Mouse (Mus musculus): ENCODE measurements around the gene Slc16a12. TPM values are rescaled to one million over a fixed set of nuclear protein-coding genes. Genes with fewer than 3 reads are reported as not detected.
A peak's percentile ranks its signal among the peaks of the same experiment; 100 is the strongest.

Slc16a12 gene
- polyA plus RNA-seq, 1 experiment from 2014 or later: 11.2 TPM

- WGBS: 28% methylated on average over 6 of the region's 6 CpGs
- Histone ChIP-seq H3K4me3 (no peak overlapping the region), H3K9ac (no peak overlapping the region), H3K4me2 (peak overlapping the region; percentile 22; the same call in 1 of the 2 replicates), H3K9me3 (replicated peaks) (no peaks in the 10 kb centered on the region), H3K27ac (no peak overlapping the region), H3K4me1 (replicated peaks) (peaks cover 6% of the 10 kb centered on the region), H3K36me3 (no peaks in the 10 kb centered on the region), H3K27me3 (no peaks in the 10 kb centered on the region)
- no peak for ATAC-seq (replicated peaks; ENCODE audit: insufficient number of reproducible peaks, insufficient read depth, low FRiP score, low read depth)
Measured at GRCm38 (mm10) chr19:34706261-34706660, 40.8 kb downstream of the Slc16a12 start.

GRCm38 (mm10) chr19:34705141-34705540, 41.9 kb downstream of the Slc16a12 start:
- WGBS: 96% methylated on average over 1 of the region's 1 CpGs
- no peak overlapping the region for H3K9ac ChIP-seq
- H3K27me3 ChIP-seq: no peaks in the 10 kb centered on the region
- H3K27ac ChIP-seq: no peak overlapping the region
- ATAC-seq (replicated peaks; ENCODE audit: insufficient number of reproducible peaks, insufficient read depth, low FRiP score, low read depth): no peak
- H3K4me3 ChIP-seq: no peak overlapping the region
- no peak overlapping the region for H3K4me2 ChIP-seq
- H3K36me3 ChIP-seq: no peaks in the 10 kb centered on the region
- H3K9me3 ChIP-seq (replicated peaks): no peaks in the 10 kb centered on the region
- H3K4me1 ChIP-seq (replicated peaks): peaks cover 6% of the 10 kb centered on the region

GRCm38 (mm10) chr19:34699300-34699699, 47.8 kb downstream of the Slc16a12 start:
- no peaks in the 10 kb centered on the region for H3K27me3 ChIP-seq
- H3K4me1 ChIP-seq (replicated peaks): no peaks in the 10 kb centered on the region
- no peaks in the 10 kb centered on the region for H3K36me3 ChIP-seq
- no peak overlapping the region for H3K9ac ChIP-seq
- H3K9me3 ChIP-seq (replicated peaks): no peaks in the 10 kb centered on the region
- H3K4me2 ChIP-seq: no peak overlapping the region
- 84% methylated on average over 2 of the region's 2 CpGs for WGBS
- no peak overlapping the region for H3K4me3 ChIP-seq
- ATAC-seq (replicated peaks; ENCODE audit: insufficient number of reproducible peaks, insufficient read depth, low FRiP score, low read depth): no peak
- no peak overlapping the region for H3K27ac ChIP-seq

GRCm38 (mm10) chr19:34698852-34699251, 48.2 kb downstream of the Slc16a12 start:
- Histone ChIP-seq H3K27ac (no peak overlapping the region), H3K9ac (no peak overlapping the region), H3K4me1 (replicated peaks) (no peaks in the 10 kb centered on the region), H3K4me3 (no peak overlapping the region), H3K36me3 (no peaks in the 10 kb centered on the region), H3K4me2 (no peak overlapping the region), H3K9me3 (replicated peaks) (no peaks in the 10 kb centered on the region), H3K27me3 (no peaks in the 10 kb centered on the region)
- 47% methylated on average over 1 of the region's 1 CpGs for WGBS
- no peak for ATAC-seq (replicated peaks; ENCODE audit: insufficient number of reproducible peaks, insufficient read depth, low FRiP score, low read depth)

GRCm38 (mm10) chr19:34698432-34698831, 48.7 kb downstream of the Slc16a12 start:
- WGBS: 79% methylated on average over 3 of the region's 3 CpGs
- Histone ChIP-seq H3K36me3 (no peaks in the 10 kb centered on the region), H3K9me3 (replicated peaks) (no peaks in the 10 kb centered on the region), H3K4me2 (no peak overlapping the region), H3K9ac (no peak overlapping the region), H3K27me3 (no peaks in the 10 kb centered on the region), H3K4me1 (replicated peaks) (no peaks in the 10 kb centered on the region), H3K4me3 (no peak overlapping the region), H3K27ac (no peak overlapping the region)
- no peak for ATAC-seq (replicated peaks; ENCODE audit: insufficient number of reproducible peaks, insufficient read depth, low FRiP score, low read depth)

GRCm38 (mm10) chr19:34697461-34697860, 49.6 kb downstream of the Slc16a12 start:
- Histone ChIP-seq H3K36me3 (no peaks in the 10 kb centered on the region), H3K27me3 (no peaks in the 10 kb centered on the region), H3K4me1 (replicated peaks) (no peaks in the 10 kb centered on the region), H3K9me3 (replicated peaks) (no peaks in the 10 kb centered on the region), H3K9ac (no peak overlapping the region), H3K27ac (no peak overlapping the region), H3K4me3 (no peak overlapping the region), H3K4me2 (no peak overlapping the region)
- WGBS: 68% methylated on average over 2 of the region's 2 CpGs
- no peak for ATAC-seq (replicated peaks; ENCODE audit: insufficient number of reproducible peaks, insufficient read depth, low FRiP score, low read depth)

- H3K9me3 ChIP-seq (replicated peaks): no peaks in the 10 kb centered on the region
- no peak for ATAC-seq (replicated peaks; ENCODE audit: insufficient number of reproducible peaks, insufficient read depth, low FRiP score, low read depth)
- H3K27me3 ChIP-seq: no peaks in the 10 kb centered on the region
- WGBS: 80% methylated on average over 8 of the region's 8 CpGs
- H3K4me1 ChIP-seq (replicated peaks): no peaks in the 10 kb centered on the region
- no peak overlapping the region for H3K9ac ChIP-seq
- no peak overlapping the region for H3K4me2 ChIP-seq
- H3K27ac ChIP-seq: no peak overlapping the region
- H3K36me3 ChIP-seq: no peaks in the 10 kb centered on the region
- H3K4me3 ChIP-seq: no peak overlapping the region
Measured at GRCm38 (mm10) chr19:34696352-34696986, 50.6 kb downstream of the Slc16a12 start.

- H3K36me3 ChIP-seq: no peaks in the 10 kb centered on the region
- H3K4me1 ChIP-seq (replicated peaks): no peaks in the 10 kb centered on the region
- no peaks in the 10 kb centered on the region for H3K9me3 ChIP-seq (replicated peaks)
- whole genome bisulfite sequencing: 80% methylated on average over 6 of the region's 6 CpGs
- no peak overlapping the region for H3K4me3 ChIP-seq
- ATAC-seq (replicated peaks; ENCODE audit: insufficient number of reproducible peaks, insufficient read depth, low FRiP score, low read depth): no peak
- no peaks in the 10 kb centered on the region for H3K27me3 ChIP-seq
- H3K4me2 ChIP-seq: no peak overlapping the region
- no peak overlapping the region for H3K9ac ChIP-seq
- no peak overlapping the region for H3K27ac ChIP-seq
Measured at GRCm38 (mm10) chr19:34691402-34691801, 55.7 kb downstream of the Slc16a12 start.

- Histone ChIP-seq H3K9ac (no peak overlapping the region), H3K4me1 (replicated peaks) (no peaks in the 10 kb centered on the region), H3K27me3 (no peaks in the 10 kb centered on the region), H3K36me3 (no peaks in the 10 kb centered on the region), H3K4me3 (no peak overlapping the region), H3K9me3 (replicated peaks) (no peaks in the 10 kb centered on the region), H3K27ac (no peak overlapping the region), H3K4me2 (no peak overlapping the region)
- ATAC-seq (replicated peaks; ENCODE audit: insufficient number of reproducible peaks, insufficient read depth, low FRiP score, low read depth): no peak
- WGBS: 98% methylated on average over 1 of the region's 1 CpGs
Measured at GRCm38 (mm10) chr19:34685530-34685929, 61.6 kb downstream of the Slc16a12 start.

- no peak for ATAC-seq (replicated peaks; ENCODE audit: insufficient number of reproducible peaks, insufficient read depth, low FRiP score, low read depth)
- no peak overlapping the region for H3K4me2 ChIP-seq
- H3K9ac ChIP-seq: no peak overlapping the region
- H3K4me3 ChIP-seq: no peak overlapping the region
- WGBS: 40% methylated on average over 1 of the region's 1 CpGs
- H3K27me3 ChIP-seq: no peaks in the 10 kb centered on the region
- no peaks in the 10 kb centered on the region for H3K9me3 ChIP-seq (replicated peaks)
- H3K27ac ChIP-seq: no peak overlapping the region
- no peaks in the 10 kb centered on the region for H3K36me3 ChIP-seq
- no peaks in the 10 kb centered on the region for H3K4me1 ChIP-seq (replicated peaks)
Measured at GRCm38 (mm10) chr19:34684857-34685256, 62.2 kb downstream of the Slc16a12 start.

GRCm38 (mm10) chr19:34678428-34678827, 68.7 kb downstream of the Slc16a12 start:
- Histone ChIP-seq H3K36me3 (no peaks in the 10 kb centered on the region), H3K4me3 (no peak overlapping the region), H3K4me2 (no peak overlapping the region), H3K4me1 (replicated peaks) (peaks cover 4% of the 10 kb centered on the region; the same call in 1 of the 2 replicates), H3K9me3 (replicated peaks) (no peaks in the 10 kb centered on the region), H3K9ac (no peak overlapping the region), H3K27me3 (no peaks in the 10 kb centered on the region), H3K27ac (no peak overlapping the region)
- peak; percentile 50; the same call in 1 of the 2 replicates for ATAC-seq (replicated peaks; ENCODE audit: insufficient number of reproducible peaks, insufficient read depth, low FRiP score, low read depth)
- 43% methylated on average over 4 of the region's 4 CpGs for WGBS

GRCm38 (mm10) chr19:34673476-34673875, 73.6 kb downstream of the Slc16a12 start:
- Histone ChIP-seq H3K9ac (no peak overlapping the region), H3K27me3 (no peaks in the 10 kb centered on the region), H3K4me1 (replicated peaks) (peaks cover 3% of the 10 kb centered on the region; the same call in 1 of the 2 replicates), H3K4me3 (no peak overlapping the region), H3K9me3 (replicated peaks) (no peaks in the 10 kb centered on the region), H3K27ac (no peak overlapping the region), H3K36me3 (no peaks in the 10 kb centered on the region), H3K4me2 (no peak overlapping the region)
- WGBS: 59% methylated on average over 7 of the region's 7 CpGs
- ATAC-seq (replicated peaks; ENCODE audit: insufficient number of reproducible peaks, insufficient read depth, low FRiP score, low read depth): no peak

Data from heart, embryonic 15.5 days (tissue).